Mouse (Mus musculus): ENCODE data around the gene Txndc5. TPM values are rescaled to one million over a fixed set of nuclear protein-coding genes. Genes with fewer than 3 reads are reported as not detected.

Txndc5 gene
- total and polyA plus RNA-seq, 3 experiments, result 46.8 to 76.7 (median 47.1) TPM

DNA sequence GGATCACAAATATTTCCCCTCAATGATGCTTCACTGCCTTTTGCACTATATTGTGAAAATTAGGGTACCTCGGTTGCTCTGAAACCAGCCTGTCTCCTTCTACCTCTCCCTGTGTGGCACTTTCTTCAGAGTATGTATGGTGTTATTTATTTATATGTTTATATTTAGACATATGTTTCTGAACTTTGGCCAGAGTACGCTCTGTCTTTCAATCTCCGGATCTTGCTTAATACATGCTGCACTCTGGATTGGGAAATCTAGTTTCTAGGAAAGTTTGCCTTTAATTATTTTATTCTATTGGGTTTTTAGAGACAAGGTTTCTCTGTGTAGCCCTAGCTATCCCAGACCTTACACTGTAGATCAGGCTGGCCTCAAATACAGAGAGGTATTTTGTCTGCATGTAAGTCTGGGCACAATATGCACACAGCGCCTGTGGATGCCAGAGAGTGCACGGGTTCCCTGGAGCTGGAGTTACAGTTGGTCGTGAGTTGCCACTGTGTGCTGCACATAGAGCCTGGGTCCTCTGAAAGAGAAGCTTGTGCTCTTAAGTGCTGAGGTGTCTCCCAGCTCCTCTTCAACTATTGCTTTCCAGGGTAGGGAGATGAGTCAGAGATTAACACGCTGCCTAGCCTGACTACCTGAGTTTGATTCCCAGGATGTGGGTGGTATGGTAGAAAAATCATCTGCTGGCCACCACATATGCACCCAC is 10.7 kb upstream of the Txndc5 start:
- TF ChIP-seq GATA2 (IDR thresholded peaks at IDR 0.05; ENCODE audit: borderline replicate concordance, low read depth, low read length), result no peak
- no peak for TF ChIP-seq GATA1 (IDR thresholded peaks at IDR 0.05; ENCODE audit: borderline replicate concordance, low read length)
- no peak for TF ChIP-seq POLR2AphosphoS5 (IDR thresholded peaks at IDR 0.05; ENCODE audit: insufficient replicate concordance, low read depth, low read length)
- TF ChIP-seq CTCF (IDR thresholded peaks at IDR 0.05; ENCODE audit: low read depth, low read length), result no peak
- TF ChIP-seq TAL1 (conservative IDR thresholded peaks at IDR 0.05; ENCODE audit: low read depth, low read length), result no peak
- ATAC-seq (ENCODE audit: extremely low read depth, insufficient number of reproducible peaks, low FRiP score, poor library complexity, severe bottlenecking) (no peak), DNase-seq (ENCODE audit: low spot score) (no peak)
- Histone ChIP-seq H3K9me3 (replicated peaks) (no peaks in the 10 kb centered on the region), H3K4me3 (ENCODE audit: low read depth, low read length) (no peak overlapping the region), H3K36me3 (replicated peaks) (no peaks in the 10 kb centered on the region), H3K27me3 (ENCODE audit: insufficient read depth, low read length) (peaks cover 19% of the 10 kb centered on the region), H3K4me1 (ENCODE audit: insufficient read depth, low read depth, low read length) (no peaks in the 10 kb centered on the region)

- ATAC-seq (ENCODE audit: extremely low read depth, insufficient number of reproducible peaks, low FRiP score, poor library complexity, severe bottlenecking), result no peak
- Histone ChIP-seq H3K9me3 (replicated peaks) (no peaks in the 10 kb centered on the region), H3K27me3 (ENCODE audit: insufficient read depth, low read length) (peaks cover 32% of the 10 kb centered on the region), H3K36me3 (replicated peaks) (no peaks in the 10 kb centered on the region), H3K4me3 (ENCODE audit: low read depth, low read length) (no peak overlapping the region), H3K4me1 (ENCODE audit: insufficient read depth, low read depth, low read length) (no peaks in the 10 kb centered on the region)
- DNase-seq (ENCODE audit: low spot score), result no peak
- no peak for TF ChIP-seq POLR2AphosphoS5 (IDR thresholded peaks at IDR 0.05; ENCODE audit: insufficient replicate concordance, low read depth, low read length)
- TF ChIP-seq GATA2 (IDR thresholded peaks at IDR 0.05; ENCODE audit: borderline replicate concordance, low read depth, low read length), result no peak
- TF ChIP-seq CTCF (IDR thresholded peaks at IDR 0.05; ENCODE audit: low read depth, low read length), result no peak
- no peak for TF ChIP-seq TAL1 (conservative IDR thresholded peaks at IDR 0.05; ENCODE audit: low read depth, low read length)
- TF ChIP-seq GATA1 (IDR thresholded peaks at IDR 0.05; ENCODE audit: borderline replicate concordance, low read length), result no peak
Observed at GRCm38 (mm10) chr13:38537521-38537920, 8.9 kb upstream of the Txndc5 start.

GRCm38 (mm10) chr13:38534731-38535130 is 6.1 kb upstream of the Txndc5 start:
- no peak overlapping the region for H3K4me3 ChIP-seq (ENCODE audit: low read depth, low read length)
- H3K27me3 ChIP-seq (ENCODE audit: insufficient read depth, low read length), result peaks cover 48% of the 10 kb centered on the region
- DNase-seq (ENCODE audit: low spot score) (no peak), ATAC-seq (ENCODE audit: extremely low read depth, insufficient number of reproducible peaks, low FRiP score, poor library complexity, severe bottlenecking) (no peak)
- H3K4me1 ChIP-seq (ENCODE audit: insufficient read depth, low read depth, low read length), result no peaks in the 10 kb centered on the region
- no peak for TF ChIP-seq TAL1 (conservative IDR thresholded peaks at IDR 0.05; ENCODE audit: low read depth, low read length)
- no peak for TF ChIP-seq POLR2AphosphoS5 (IDR thresholded peaks at IDR 0.05; ENCODE audit: insufficient replicate concordance, low read depth, low read length)
- no peak for TF ChIP-seq GATA2 (IDR thresholded peaks at IDR 0.05; ENCODE audit: borderline replicate concordance, low read depth, low read length)
- H3K9me3 ChIP-seq (replicated peaks), result no peaks in the 10 kb centered on the region
- no peaks in the 10 kb centered on the region for H3K36me3 ChIP-seq (replicated peaks)

- DNase-seq (ENCODE audit: low spot score), result no peak
- no peaks in the 10 kb centered on the region for H3K9me3 ChIP-seq (replicated peaks)
- TF ChIP-seq GATA1 (IDR thresholded peaks at IDR 0.05; ENCODE audit: borderline replicate concordance, low read length), result no peak
- no peak for TF ChIP-seq TAL1 (conservative IDR thresholded peaks at IDR 0.05; ENCODE audit: low read depth, low read length)
- TF ChIP-seq CTCF (IDR thresholded peaks at IDR 0.05; ENCODE audit: low read depth, low read length), result no peak
- no peak for TF ChIP-seq GATA2 (IDR thresholded peaks at IDR 0.05; ENCODE audit: borderline replicate concordance, low read depth, low read length)
- TF ChIP-seq POLR2AphosphoS5 (IDR thresholded peaks at IDR 0.05; ENCODE audit: insufficient replicate concordance, low read depth, low read length), result no peak
- peaks cover under 1% of the 10 kb centered on the region; the same call in 1 of the 2 replicates for H3K4me1 ChIP-seq (ENCODE audit: insufficient read depth, low read depth, low read length)
- no peak for ATAC-seq (ENCODE audit: extremely low read depth, insufficient number of reproducible peaks, low FRiP score, poor library complexity, severe bottlenecking)
- H3K36me3 ChIP-seq (replicated peaks), result no peaks in the 10 kb centered on the region
- no peak overlapping the region for H3K4me3 ChIP-seq (ENCODE audit: low read depth, low read length)
- H3K27me3 ChIP-seq (ENCODE audit: insufficient read depth, low read length), result peaks cover 47% of the 10 kb centered on the region
Observed at GRCm38 (mm10) chr13:38534016-38534415, 5.4 kb upstream of the Txndc5 start.

- DNase-seq (ENCODE audit: low spot score) (no peak), ATAC-seq (ENCODE audit: extremely low read depth, insufficient number of reproducible peaks, low FRiP score, poor library complexity, severe bottlenecking) (no peak)
- Histone ChIP-seq H3K4me1 (ENCODE audit: insufficient read depth, low read depth, low read length) (peaks cover 6% of the 10 kb centered on the region), H3K9me3 (replicated peaks) (no peaks in the 10 kb centered on the region), H3K27me3 (ENCODE audit: insufficient read depth, low read length) (peaks cover 51% of the 10 kb centered on the region), H3K4me3 (ENCODE audit: low read depth, low read length) (no peak overlapping the region), H3K36me3 (replicated peaks) (no peaks in the 10 kb centered on the region)
- TF ChIP-seq CTCF (IDR thresholded peaks at IDR 0.05; ENCODE audit: low read depth, low read length) (no peak), GATA2 (IDR thresholded peaks at IDR 0.05; ENCODE audit: borderline replicate concordance, low read depth, low read length) (no peak), POLR2AphosphoS5 (IDR thresholded peaks at IDR 0.05; ENCODE audit: insufficient replicate concordance, low read depth, low read length) (no peak), TAL1 (conservative IDR thresholded peaks at IDR 0.05; ENCODE audit: low read depth, low read length) (no peak), GATA1 (IDR thresholded peaks at IDR 0.05; ENCODE audit: borderline replicate concordance, low read length) (no peak)
Observed at GRCm38 (mm10) chr13:38533461-38533860, 4.8 kb upstream of the Txndc5 start.

- no peak for ATAC-seq (ENCODE audit: extremely low read depth, insufficient number of reproducible peaks, low FRiP score, poor library complexity, severe bottlenecking)
- TF ChIP-seq CTCF (IDR thresholded peaks at IDR 0.05; ENCODE audit: low read depth, low read length) (no peak), GATA2 (IDR thresholded peaks at IDR 0.05; ENCODE audit: borderline replicate concordance, low read depth, low read length) (no peak), GATA1 (IDR thresholded peaks at IDR 0.05; ENCODE audit: borderline replicate concordance, low read length) (no peak), TAL1 (conservative IDR thresholded peaks at IDR 0.05; ENCODE audit: low read depth, low read length) (no peak), POLR2AphosphoS5 (IDR thresholded peaks at IDR 0.05; ENCODE audit: insufficient replicate concordance, low read depth, low read length) (no peak)
Observed at GRCm38 (mm10) chr13:38531498-38531897, 2.9 kb upstream of the Txndc5 start.

More at GRCm38 (mm10) chr13:38531498-38531897, 2.9 kb upstream of the Txndc5 start:
- Histone ChIP-seq H3K27me3 (ENCODE audit: insufficient read depth, low read length) (peaks cover 44% of the 10 kb centered on the region), H3K36me3 (replicated peaks) (no peaks in the 10 kb centered on the region), H3K4me1 (ENCODE audit: insufficient read depth, low read depth, low read length) (peaks cover 19% of the 10 kb centered on the region), H3K9me3 (replicated peaks) (no peaks in the 10 kb centered on the region), H3K4me3 (ENCODE audit: low read depth, low read length) (no peak overlapping the region)
- no peak for DNase-seq (ENCODE audit: low spot score)

Data from G1E (cell line).